Mouse (Mus musculus): ENCODE data around the gene Nxf3. TPM values are rescaled to one million over a fixed set of nuclear protein-coding genes. Genes with fewer than 3 reads are reported as not detected.
"Not testable (repeated sequence)": the region's sequence is repeated elsewhere in the genome, so short reads cannot be mapped to it uniquely, and the experiment has no call there.

Nxf3 gene
- polyA plus RNA-seq, 1 experiment from 2014 or later, result not detected

DNA sequence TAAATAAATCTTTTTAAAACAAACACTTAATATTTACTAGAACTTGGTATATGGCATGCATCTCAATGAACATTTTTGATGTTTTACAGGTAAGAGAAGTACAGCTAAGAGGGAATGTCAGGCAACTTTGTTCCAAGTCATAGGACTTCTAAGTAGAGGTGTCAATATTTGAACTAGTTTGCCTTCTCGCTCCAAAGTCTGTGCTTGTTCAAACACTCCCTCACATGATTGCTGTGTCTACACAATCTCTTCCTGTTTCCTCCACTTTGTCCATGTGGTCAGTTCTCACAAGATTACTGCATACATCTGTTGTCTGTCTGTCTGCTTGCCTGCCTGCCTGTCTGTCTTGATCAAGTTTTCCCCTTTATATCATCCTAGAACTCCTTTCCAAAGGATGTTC lies 24.4 kb downstream of the Nxf3 start:
- 87% methylated on average over 1 of the region's 1 CpGs for WGBS
- no peak overlapping the region for H3K4me3 ChIP-seq
- H3K9me3 ChIP-seq, result no peaks in the 10 kb centered on the region
- no peak overlapping the region for H3K27ac ChIP-seq
- no peaks in the 10 kb centered on the region for H3K4me1 ChIP-seq (replicated peaks)
- H3K36me3 ChIP-seq, result peaks cover under 1% of the 10 kb centered on the region; the same call in 1 of the 2 replicates
- H3K27me3 ChIP-seq (ENCODE audit: insufficient read depth, poor library complexity, severe bottlenecking), result peaks cover 6% of the 10 kb centered on the region; the same call in 1 of the 2 replicates
- no peak for DNase-seq (ENCODE audit: low spot score)

DNA sequence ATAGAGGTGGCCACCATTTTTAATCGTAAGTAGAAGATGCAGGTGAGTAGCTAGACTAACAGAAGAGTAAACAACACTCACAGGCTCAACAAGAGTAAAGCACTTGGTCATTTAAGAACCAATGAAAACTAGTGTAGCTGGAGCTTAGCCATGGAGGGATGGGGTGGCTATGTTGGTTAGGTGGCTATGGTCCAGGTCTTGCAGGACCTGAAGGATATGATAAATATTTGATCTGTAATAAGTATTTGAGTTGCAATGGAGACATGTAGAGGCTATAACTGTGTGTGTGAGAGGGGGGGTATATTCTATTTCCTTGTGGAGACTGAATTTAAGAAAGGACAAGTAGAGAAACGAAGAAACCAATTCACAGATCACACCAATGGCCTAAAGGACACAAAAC lies 33.8 kb downstream of the Nxf3 start:
- Histone ChIP-seq H3K9me3 (no peaks in the 10 kb centered on the region), H3K36me3 (no peaks in the 10 kb centered on the region), H3K4me3 (no peak overlapping the region), H3K4me1 (replicated peaks) (no peaks in the 10 kb centered on the region), H3K27me3 (ENCODE audit: insufficient read depth, poor library complexity, severe bottlenecking) (0 out of 2 replicates have a peak, but pooled peaks cover 4% of the 10 kb centered on the region), H3K27ac (no peak overlapping the region)
- WGBS, result 81% methylated on average over 2 of the region's 2 CpGs
- DNase-seq (ENCODE audit: low spot score), result no peak

DNA sequence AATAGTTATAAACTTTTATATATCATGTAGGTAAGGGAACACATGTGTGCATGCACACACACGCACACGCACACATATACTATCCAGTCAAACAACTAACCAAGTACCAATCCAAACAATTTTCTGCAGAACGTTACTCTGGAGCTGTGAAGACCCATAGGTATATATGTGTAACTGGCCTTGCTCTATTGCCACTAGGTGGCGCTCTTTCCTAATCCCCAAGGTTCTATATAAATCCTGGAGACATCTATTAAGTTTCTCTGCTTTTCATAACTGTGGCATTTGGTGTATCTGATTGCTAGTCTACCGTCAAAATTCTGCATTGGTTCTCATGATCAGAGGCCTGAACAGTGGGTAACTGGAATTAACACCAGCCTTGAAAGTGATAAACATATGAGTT lies 37.5 kb downstream of the Nxf3 start:
- Histone ChIP-seq H3K4me1 (replicated peaks) (no peaks in the 10 kb centered on the region), H3K27me3 (ENCODE audit: insufficient read depth, poor library complexity, severe bottlenecking) (peaks cover 3% of the 10 kb centered on the region; the same call in 1 of the 2 replicates), H3K36me3 (no peaks in the 10 kb centered on the region), H3K9me3 (no peaks in the 10 kb centered on the region), H3K27ac (no peak overlapping the region), H3K4me3 (no peak overlapping the region)
- peak; percentile 33 for DNase-seq (ENCODE audit: low spot score)
- 19% methylated on average over 5 of the region's 5 CpGs for WGBS

DNA sequence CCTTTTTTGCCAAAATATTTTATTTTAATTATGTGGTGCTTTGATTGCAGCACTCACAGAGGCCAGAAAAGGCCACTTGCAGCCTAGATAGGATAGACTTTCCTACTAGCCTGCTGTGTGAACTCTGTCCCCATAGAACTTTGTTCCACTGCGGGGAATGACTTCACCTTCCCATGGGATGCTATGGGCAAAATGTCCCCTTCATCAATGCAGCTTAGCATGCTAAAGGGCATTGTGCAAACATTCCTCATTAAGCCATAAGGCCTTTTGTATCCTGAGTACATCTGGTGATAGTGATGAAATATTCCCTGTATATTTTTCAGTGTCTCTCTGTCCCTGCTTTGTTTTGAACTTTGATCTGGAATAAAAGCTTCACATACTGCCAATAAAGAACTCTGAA lies 41.3 kb downstream of the Nxf3 start:
- no peak for DNase-seq (ENCODE audit: low spot score)
- WGBS, result 89% methylated on average over 1 of the region's 1 CpGs
- no peaks in the 10 kb centered on the region; the same call in 1 of the 2 replicates for H3K27me3 ChIP-seq (ENCODE audit: insufficient read depth, poor library complexity, severe bottlenecking)
- no peaks in the 10 kb centered on the region for H3K4me1 ChIP-seq (replicated peaks)
- no peak overlapping the region for H3K27ac ChIP-seq
- no peak overlapping the region for H3K4me3 ChIP-seq
- H3K36me3 ChIP-seq, result no peaks in the 10 kb centered on the region
- no peaks in the 10 kb centered on the region for H3K9me3 ChIP-seq

DNA sequence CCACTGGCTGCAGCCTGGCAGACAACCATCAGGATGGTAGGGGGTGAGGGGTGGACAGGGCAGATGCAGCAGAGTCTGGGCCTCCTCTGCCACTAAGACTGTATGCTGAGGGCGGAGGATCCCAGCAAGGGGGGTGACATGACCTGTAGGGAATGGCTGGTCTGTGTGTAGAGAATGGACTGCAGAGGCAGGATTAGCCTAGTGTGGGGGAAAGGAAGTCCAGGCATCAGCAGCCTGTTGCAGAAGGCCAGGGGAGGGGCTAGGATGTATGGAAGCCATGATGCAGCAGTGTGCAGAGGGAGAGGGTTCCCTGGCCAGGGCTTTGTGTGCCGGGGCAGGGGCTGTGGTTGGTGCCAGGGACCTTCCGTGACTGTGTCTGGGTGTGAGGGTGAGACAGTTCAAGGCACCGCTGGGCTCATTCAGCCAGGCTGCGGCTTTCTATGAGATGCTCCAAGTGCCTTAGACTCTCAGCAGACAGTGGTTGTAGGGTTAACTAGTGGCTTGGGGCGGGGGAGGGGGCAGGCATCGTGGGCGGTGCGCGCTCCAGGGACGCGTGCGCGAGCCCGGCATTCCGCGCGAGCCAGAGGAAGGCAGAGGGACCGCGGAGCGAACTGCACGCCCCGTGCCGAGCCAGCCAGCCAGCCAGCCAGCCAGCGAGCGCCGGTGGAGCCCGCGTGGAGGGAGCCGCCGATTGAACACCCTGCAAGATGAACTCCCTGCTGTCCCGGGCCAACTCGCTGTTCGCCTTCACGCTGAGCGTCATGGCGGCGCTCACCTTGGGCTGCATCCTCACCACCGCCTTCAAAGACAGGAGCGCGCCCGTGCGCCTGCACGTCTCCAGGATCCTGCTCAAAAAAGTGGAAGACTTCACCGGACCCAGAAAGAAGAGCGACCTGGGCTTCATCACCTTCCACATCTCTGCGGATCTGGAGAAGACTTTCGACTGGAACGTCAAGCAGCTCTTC lies 52.0 kb downstream of the Nxf3 start, which contains the start of gene Arxes1:
Gene Arxes1, plus strand, starts transcription at position 569 of the 965 bp plus-strand sequence.
- 7% methylated on average over 23 of the region's 49 CpGs for WGBS
- DNase-seq (ENCODE audit: low spot score), result peak; percentile 27
- H3K27ac ChIP-seq, result peak within 1 kb of the TSS; percentile 73
- not testable (repeated sequence) for H3K9me3 ChIP-seq; H3K4me1 ChIP-seq (replicated peaks); H3K36me3 ChIP-seq
- H3K27me3 ChIP-seq (ENCODE audit: insufficient read depth, poor library complexity, severe bottlenecking), result peaks cover 15% of the 10 kb centered on the region; the same call in 1 of the 2 replicates
- H3K4me3 ChIP-seq, result peak within 1 kb of the TSS; percentile 36

DNA sequence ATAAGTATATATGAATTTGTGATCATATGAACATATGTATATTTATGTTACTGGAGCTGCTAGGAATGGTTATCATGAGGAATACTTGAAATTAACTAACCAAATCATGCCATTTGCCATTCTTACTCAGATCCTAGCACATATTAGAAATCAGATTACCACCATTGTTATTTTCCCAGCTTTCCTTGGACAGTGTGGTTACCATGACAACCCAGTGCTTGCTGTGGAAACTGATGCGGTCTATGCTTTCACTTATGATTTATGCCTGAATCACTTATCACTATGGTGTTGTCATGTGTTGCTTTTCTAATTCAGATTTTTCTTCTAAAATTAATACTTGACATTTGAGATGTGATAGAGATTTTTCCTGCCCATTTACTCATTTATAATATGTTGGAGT lies 54.7 kb downstream of the Nxf3 start:
- no peak for DNase-seq (ENCODE audit: low spot score)
- Histone ChIP-seq H3K27me3 (ENCODE audit: insufficient read depth, poor library complexity, severe bottlenecking) (peaks cover 15% of the 10 kb centered on the region), H3K4me3 (no peak overlapping the region), H3K27ac (no peak overlapping the region), H3K9me3 (no peaks in the 10 kb centered on the region), H3K36me3 (no peaks in the 10 kb centered on the region), H3K4me1 (replicated peaks) (0 out of 2 replicates have a peak, but pooled peaks cover 2% of the 10 kb centered on the region)
- WGBS, result 74% methylated on average over 1 of the region's 1 CpGs

Other genes starting within 250 kb of the Nxf3 start
- 23.9 and 31.5 TPM in 2 replicates for gene Gprasp2, start 246.2 kb downstream of the Nxf3 start, polyA plus RNA-seq (2016; fragmentation: Nextera tagmentation; extraction: Ambion mirVana)
- gene Arxes2, start 91.4 kb downstream of the Nxf3 start, polyA plus RNA-seq (2016; fragmentation: Nextera tagmentation; extraction: Ambion mirVana), result 89.6 and 92.7 TPM in 2 replicates
- 33.7 and 33.8 TPM in 2 replicates for gene Arxes1, start 51.9 kb downstream of the Nxf3 start, polyA plus RNA-seq (2016; fragmentation: Nextera tagmentation; extraction: Ambion mirVana)
- gene Bex2, start 17.0 kb downstream of the Nxf3 start, polyA plus RNA-seq (2016; fragmentation: Nextera tagmentation; extraction: Ambion mirVana), result 275 and 315 TPM in 2 replicates
- gene Bex4, start 53.7 kb upstream of the Nxf3 start, polyA plus RNA-seq (2016; fragmentation: Nextera tagmentation; extraction: Ambion mirVana), result 86.0 and 97.4 TPM in 2 replicates
- gene Tceal8, start 87.1 kb upstream of the Nxf3 start, polyA plus RNA-seq (2016; fragmentation: Nextera tagmentation; extraction: Ambion mirVana), result 167 and 188 TPM in 2 replicates
- gene Tceal5, start 118.6 kb upstream of the Nxf3 start, polyA plus RNA-seq (2016; fragmentation: Nextera tagmentation; extraction: Ambion mirVana), result 4.3 and 4.4 TPM in 2 replicates
- gene Tceal7, start 129.5 kb upstream of the Nxf3 start, polyA plus RNA-seq (2016; fragmentation: Nextera tagmentation; extraction: Ambion mirVana), result 0.37 and 1.00 TPM in 2 replicates
- gene Bex1, start 130.3 kb upstream of the Nxf3 start, polyA plus RNA-seq (2016; fragmentation: Nextera tagmentation; extraction: Ambion mirVana), result 127 and 147 TPM in 2 replicates
- 356 and 368 TPM in 2 replicates for gene Tceal9, start 159.8 kb upstream of the Nxf3 start, polyA plus RNA-seq (2016; fragmentation: Nextera tagmentation; extraction: Ambion mirVana)
- gene Bex3, start 185.0 kb upstream of the Nxf3 start, polyA plus RNA-seq (2016; fragmentation: Nextera tagmentation; extraction: Ambion mirVana), result 678 and 708 TPM in 2 replicates